Mouse (Mus musculus): ENCODE results near the gene Lrrn4cl. TPM values are rescaled to one million over a fixed set of nuclear protein-coding genes. Genes with fewer than 3 reads are reported as not detected.
"Not testable (repeated sequence)": the region's sequence is repeated elsewhere in the genome, so short reads cannot be mapped to it uniquely, and the experiment has no call there.

Gene Lrrn4cl
- polyA plus RNA-seq, 1 experiment from 2014 or later, result 1.4 TPM

DNA sequence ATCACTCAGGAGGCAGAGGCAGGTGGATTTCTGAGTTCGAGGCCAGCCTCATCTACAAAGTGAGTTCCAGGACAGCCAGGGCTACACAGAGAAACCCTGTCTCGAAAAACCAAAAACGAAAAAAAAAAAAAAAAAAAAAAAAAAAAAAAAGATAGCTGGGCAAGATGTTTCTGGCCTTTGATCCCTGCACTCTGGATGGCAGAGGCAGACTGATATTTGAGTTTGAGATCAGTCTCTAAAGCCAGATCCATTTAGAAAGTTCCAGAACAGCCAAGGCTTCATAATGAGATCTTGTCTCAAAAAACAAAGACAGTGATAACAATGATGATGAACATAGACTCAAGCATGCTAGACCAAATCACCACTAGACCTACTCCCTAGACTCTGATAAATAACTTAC, 19.8 kb downstream of the Lrrn4cl start:
- 87% methylated on average over 3 of the region's 3 CpGs for WGBS
- Histone ChIP-seq H3K36me3 (ENCODE audit: control insufficient read depth, insufficient read depth, low read length) (peaks cover 25% of the 10 kb centered on the region), H3K4me2 (ENCODE audit: low read length) (peak overlapping the region; percentile 59)
- not testable (repeated sequence) for H3K9me3 ChIP-seq (ENCODE audit: control insufficient read depth, low read length); H3K27ac ChIP-seq (ENCODE audit: low read depth); ATAC-seq (replicated peaks; ENCODE audit: low FRiP score, low TSS enrichment, low read depth); H3K27me3 ChIP-seq (replicated peaks; ENCODE audit: control insufficient read depth, insufficient read depth, low read length); H3K9ac ChIP-seq (ENCODE audit: low read length); H3K4me3 ChIP-seq (ENCODE audit: low read depth, low read length); H3K4me1 ChIP-seq (replicated peaks; ENCODE audit: control insufficient read depth, insufficient read depth, low read length); DNase-seq (ENCODE audit: low spot score)

DNA sequence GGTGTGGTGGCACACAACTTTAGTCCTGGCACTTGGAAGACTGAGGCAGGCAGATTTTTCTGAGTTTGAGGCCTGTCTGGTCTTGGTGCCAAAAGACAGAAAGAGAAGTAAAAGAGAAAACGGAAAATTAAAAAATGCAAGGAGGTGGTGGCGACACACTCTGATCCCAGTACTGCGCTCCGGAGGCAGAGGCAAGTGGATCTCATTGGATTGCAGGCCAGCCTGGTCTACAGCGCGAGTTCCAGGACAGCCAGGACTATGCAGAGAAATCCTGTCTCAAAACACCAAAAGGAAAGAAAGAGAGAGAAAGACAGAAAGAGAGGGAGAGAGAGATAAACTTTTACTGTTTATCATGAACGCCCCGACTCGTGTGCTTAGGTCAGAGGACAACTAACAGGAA, 20.3 kb downstream of the Lrrn4cl start:
- peaks cover 7% of the 10 kb centered on the region; the same call in 1 of the 2 replicates for H3K4me1 ChIP-seq (replicated peaks; ENCODE audit: control insufficient read depth, insufficient read depth, low read length)
- no peak for DNase-seq (ENCODE audit: low spot score)
- H3K36me3 ChIP-seq (ENCODE audit: control insufficient read depth, insufficient read depth, low read length), result peaks cover 30% of the 10 kb centered on the region
- no peaks in the 10 kb centered on the region for H3K27me3 ChIP-seq (replicated peaks; ENCODE audit: control insufficient read depth, insufficient read depth, low read length)
- peak; percentile 30 for ATAC-seq (replicated peaks; ENCODE audit: low FRiP score, low TSS enrichment, low read depth)
- no peaks in the 10 kb centered on the region for H3K9me3 ChIP-seq (ENCODE audit: control insufficient read depth, low read length)
- H3K9ac ChIP-seq (ENCODE audit: low read length), result peak overlapping the region; percentile 90
- peak overlapping the region; percentile 67 for H3K27ac ChIP-seq (ENCODE audit: low read depth)
- WGBS, result 52% methylated on average over 9 of the region's 9 CpGs
- peak overlapping the region; percentile 89 for H3K4me3 ChIP-seq (ENCODE audit: low read depth, low read length)
- H3K4me2 ChIP-seq (ENCODE audit: low read length), result peak overlapping the region; percentile 59

DNA sequence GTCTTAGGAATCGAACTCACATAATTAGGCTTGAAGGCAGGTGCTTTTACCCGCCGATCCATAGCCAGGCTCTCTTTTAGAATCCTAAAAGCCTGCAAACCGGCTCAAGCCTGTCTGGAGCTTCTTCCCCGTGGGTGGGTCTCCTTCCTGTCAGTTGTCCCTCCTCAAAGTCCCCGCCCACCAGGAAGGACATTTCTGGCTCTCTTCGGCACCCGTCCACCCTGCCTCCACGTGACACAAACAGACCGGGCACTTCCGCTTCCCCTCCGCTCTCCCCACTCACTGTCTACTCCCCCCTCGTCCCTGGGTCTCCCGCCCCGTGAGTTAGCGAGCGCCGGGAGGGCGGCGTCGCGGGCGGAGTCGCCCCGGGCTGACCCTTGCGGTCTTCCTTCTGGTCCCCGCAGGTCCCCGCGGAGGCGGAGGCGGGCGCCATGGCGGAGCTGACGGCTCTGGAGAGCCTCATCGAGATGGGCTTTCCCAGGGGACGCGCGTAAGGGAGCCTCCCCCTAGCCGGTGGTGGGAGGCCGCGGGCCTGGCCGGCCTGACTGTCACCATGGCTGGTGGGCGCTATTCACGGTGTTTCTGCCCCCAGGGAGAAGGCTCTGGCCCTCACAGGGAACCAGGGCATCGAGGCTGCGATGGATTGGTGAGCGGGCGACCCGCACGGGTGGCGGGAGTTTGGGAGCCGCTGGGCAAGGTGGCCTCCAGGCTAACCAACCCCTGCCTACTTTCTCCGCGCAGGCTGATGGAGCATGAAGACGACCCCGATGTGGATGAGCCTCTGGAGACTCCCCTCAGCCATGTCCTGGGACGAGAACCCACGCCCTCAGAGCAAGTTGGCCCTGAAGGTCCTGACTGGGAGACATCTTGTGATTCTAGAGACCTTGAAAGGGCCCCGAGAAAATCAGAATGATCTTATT, 21.0 kb downstream of the Lrrn4cl start, which contains the start of gene Ubxn1:
TSS of gene Ubxn1 (plus strand) at position 230 of the 920 bp plus-strand sequence.
- H3K36me3 ChIP-seq (ENCODE audit: control insufficient read depth, insufficient read depth, low read length), result peaks cover 36% of the 10 kb centered on the region
- peak; percentile 97 for ATAC-seq (replicated peaks; ENCODE audit: low FRiP score, low TSS enrichment, low read depth)
- peak within 1 kb of the TSS; percentile 71 for H3K27ac ChIP-seq (ENCODE audit: low read depth)
- no peaks in the 10 kb centered on the region for H3K9me3 ChIP-seq (ENCODE audit: control insufficient read depth, low read length)
- H3K4me2 ChIP-seq (ENCODE audit: low read length), result peak within 1 kb of the TSS; percentile 93
- H3K9ac ChIP-seq (ENCODE audit: low read length), result peak within 1 kb of the TSS; percentile 90
- under 1% methylated on average over 59 of the region's 59 CpGs for WGBS
- DNase-seq (ENCODE audit: low spot score), result peak; percentile 97
- H3K4me1 ChIP-seq (replicated peaks; ENCODE audit: control insufficient read depth, insufficient read depth, low read length), result peaks cover 7% of the 10 kb centered on the region; the same call in 1 of the 2 replicates
- H3K27me3 ChIP-seq (replicated peaks; ENCODE audit: control insufficient read depth, insufficient read depth, low read length), result no peaks in the 10 kb centered on the region
- H3K4me3 ChIP-seq (ENCODE audit: low read depth, low read length), result peak within 1 kb of the TSS; percentile 89

DNA sequence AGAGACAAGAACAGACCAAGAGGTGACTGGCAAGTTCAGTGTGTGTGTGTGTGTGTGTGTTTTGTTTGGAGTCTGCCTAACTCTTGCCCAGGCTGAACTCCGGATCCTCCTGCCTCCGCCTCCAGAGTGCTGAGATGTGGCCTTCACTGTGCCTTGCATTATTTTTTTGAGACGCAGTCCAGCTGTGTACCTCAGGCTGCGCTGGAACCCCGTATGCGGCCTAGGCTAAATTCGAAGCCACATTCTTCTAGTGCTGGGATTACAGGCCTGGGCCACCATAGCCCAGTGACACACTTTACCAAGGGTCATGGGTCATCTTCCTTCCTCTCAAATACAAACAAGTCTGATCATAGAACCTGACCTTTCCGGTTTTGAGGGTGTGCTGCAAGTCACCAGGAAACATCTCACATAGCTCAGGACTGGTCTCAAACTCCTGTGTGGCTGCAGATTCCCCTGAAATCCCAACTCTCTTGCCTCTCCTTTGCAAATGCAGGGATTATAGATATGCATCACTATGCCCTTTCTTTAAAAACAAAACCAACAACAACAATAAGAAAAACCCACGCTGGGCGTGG, 21.8 kb downstream of the Lrrn4cl start:
- H3K4me2 ChIP-seq (ENCODE audit: low read length), result peak overlapping the region; percentile 93
- peak overlapping the region; percentile 71 for H3K27ac ChIP-seq (ENCODE audit: low read depth)
- H3K9me3 ChIP-seq (ENCODE audit: control insufficient read depth, low read length), result no peaks in the 10 kb centered on the region
- H3K4me1 ChIP-seq (replicated peaks; ENCODE audit: control insufficient read depth, insufficient read depth, low read length), result peaks cover 7% of the 10 kb centered on the region; the same call in 1 of the 2 replicates
- no peak for DNase-seq (ENCODE audit: low spot score)
- H3K27me3 ChIP-seq (replicated peaks; ENCODE audit: control insufficient read depth, insufficient read depth, low read length), result no peaks in the 10 kb centered on the region
- 58% methylated on average over 10 of the region's 10 CpGs for WGBS
- no peak for ATAC-seq (replicated peaks; ENCODE audit: low FRiP score, low TSS enrichment, low read depth)
- H3K9ac ChIP-seq (ENCODE audit: low read length), result peak overlapping the region; percentile 90
- peak overlapping the region; percentile 89 for H3K4me3 ChIP-seq (ENCODE audit: low read depth, low read length)
- H3K36me3 ChIP-seq (ENCODE audit: control insufficient read depth, insufficient read depth, low read length), result peaks cover 44% of the 10 kb centered on the region

DNA sequence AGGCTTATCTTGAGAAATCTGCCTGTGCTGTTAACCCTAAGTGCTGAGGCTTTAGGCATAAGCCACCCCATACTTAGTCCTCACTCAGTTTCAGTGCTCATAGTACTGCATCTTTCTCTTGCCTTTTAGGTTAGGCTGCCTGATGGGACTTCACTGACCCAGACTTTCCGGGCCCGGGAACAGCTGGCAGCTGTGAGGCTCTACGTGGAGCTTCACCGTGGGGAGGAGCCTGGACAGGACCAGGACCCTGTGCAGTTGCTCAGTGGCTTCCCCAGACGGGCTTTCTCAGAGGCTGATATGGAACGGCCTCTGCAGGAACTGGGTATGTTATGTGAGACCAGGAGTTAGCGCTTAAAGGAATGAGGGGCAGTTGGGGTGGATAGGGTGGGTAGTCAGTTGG, 24.5 kb downstream of the Lrrn4cl start:
- Histone ChIP-seq H3K36me3 (ENCODE audit: control insufficient read depth, insufficient read depth, low read length) (peaks cover 53% of the 10 kb centered on the region), H3K4me3 (ENCODE audit: low read depth, low read length) (no peak overlapping the region), H3K9me3 (ENCODE audit: control insufficient read depth, low read length) (no peaks in the 10 kb centered on the region), H3K4me2 (ENCODE audit: low read length) (no peak overlapping the region), H3K27me3 (replicated peaks; ENCODE audit: control insufficient read depth, insufficient read depth, low read length) (no peaks in the 10 kb centered on the region), H3K9ac (ENCODE audit: low read length) (no peak overlapping the region), H3K4me1 (replicated peaks; ENCODE audit: control insufficient read depth, insufficient read depth, low read length) (peaks cover 10% of the 10 kb centered on the region), H3K27ac (ENCODE audit: low read depth) (no peak overlapping the region)
- ATAC-seq (replicated peaks; ENCODE audit: low FRiP score, low TSS enrichment, low read depth), result no peak
- 91% methylated on average over 7 of the region's 7 CpGs for WGBS
- no peak for DNase-seq (ENCODE audit: low spot score)

DNA sequence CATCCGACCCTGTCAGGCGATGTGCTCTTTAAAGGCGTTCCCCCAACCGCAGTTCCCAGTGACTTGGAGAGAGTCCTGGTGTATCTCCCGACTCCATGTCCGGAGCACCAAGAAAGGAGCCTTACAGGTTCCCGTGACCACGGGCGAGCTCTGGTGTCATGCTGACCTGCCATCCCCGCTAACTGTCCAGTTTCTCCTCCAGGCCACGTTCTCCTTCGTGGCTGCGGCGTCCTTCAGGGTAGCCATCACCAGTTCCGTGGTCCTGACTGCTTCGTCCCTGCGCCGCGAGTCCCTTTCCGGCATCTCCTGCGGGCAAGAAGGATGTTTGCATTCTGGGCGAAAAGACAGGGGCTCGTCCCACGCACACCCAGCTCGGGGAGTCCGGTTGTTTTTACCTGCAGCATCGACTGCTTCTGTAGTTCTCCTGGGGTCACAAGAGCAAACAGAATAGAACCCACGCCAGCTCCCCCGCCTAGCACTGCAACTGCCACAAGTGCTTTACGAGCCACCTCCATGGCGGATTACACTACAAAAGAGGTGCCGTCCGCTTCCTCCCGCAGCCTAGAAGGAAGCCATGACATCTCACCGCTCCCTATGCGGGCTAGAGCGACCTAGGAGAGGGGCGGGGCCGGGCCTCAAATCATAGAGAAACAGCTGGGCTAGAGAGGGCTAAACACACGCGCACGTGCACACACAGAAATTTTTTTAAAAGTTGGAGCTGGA, 29.9 kb downstream of the Lrrn4cl start, which contains the start of gene Uqcc3:
TSS of gene Uqcc3 (minus strand) at position 613 of the 723 bp plus-strand sequence.
- H3K4me2 ChIP-seq (ENCODE audit: low read length), result peak within 1 kb of the TSS; percentile 79
- DNase-seq (ENCODE audit: low spot score), result peak; percentile 88
- peaks cover 27% of the 10 kb centered on the region for H3K36me3 ChIP-seq (ENCODE audit: control insufficient read depth, insufficient read depth, low read length)
- H3K4me3 ChIP-seq (ENCODE audit: low read depth, low read length), result peak within 1 kb of the TSS; percentile 82
- peak within 1 kb of the TSS; percentile 81 for H3K27ac ChIP-seq (ENCODE audit: low read depth)
- H3K9me3 ChIP-seq (ENCODE audit: control insufficient read depth, low read length), result no peaks in the 10 kb centered on the region
- peak; percentile 95 for ATAC-seq (replicated peaks; ENCODE audit: low FRiP score, low TSS enrichment, low read depth)
- WGBS, result under 1% methylated on average over 42 of the region's 42 CpGs
- peak within 1 kb of the TSS; percentile 92 for H3K9ac ChIP-seq (ENCODE audit: low read length)
- peaks cover 3% of the 10 kb centered on the region for H3K4me1 ChIP-seq (replicated peaks; ENCODE audit: control insufficient read depth, insufficient read depth, low read length)
- H3K27me3 ChIP-seq (replicated peaks; ENCODE audit: control insufficient read depth, insufficient read depth, low read length), result no peaks in the 10 kb centered on the region

DNA sequence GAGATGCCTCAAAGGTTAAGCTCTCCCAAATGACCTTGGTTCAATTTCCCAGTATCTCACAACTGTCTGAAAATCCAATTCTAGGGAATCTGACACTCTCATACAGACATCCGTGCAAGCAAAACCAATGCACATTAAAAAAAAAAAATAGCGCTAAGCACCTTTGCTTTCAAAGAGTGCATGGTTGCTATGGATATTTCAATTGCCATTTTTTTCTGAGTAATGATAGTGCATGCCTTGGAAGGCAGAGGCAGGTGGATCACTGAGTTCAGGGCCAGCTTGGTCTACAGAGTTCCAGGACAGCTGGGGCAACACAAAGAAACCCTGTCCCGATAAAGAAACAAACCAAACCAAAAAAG, 30.4 kb downstream of the Lrrn4cl start:
- no peaks in the 10 kb centered on the region for H3K27me3 ChIP-seq (replicated peaks; ENCODE audit: control insufficient read depth, insufficient read depth, low read length)
- no peaks in the 10 kb centered on the region for H3K9me3 ChIP-seq (ENCODE audit: control insufficient read depth, low read length)
- ATAC-seq (replicated peaks; ENCODE audit: low FRiP score, low TSS enrichment, low read depth) (peak; percentile 12; the same call in 1 of the 2 replicates), DNase-seq (ENCODE audit: low spot score) (no peak)
- WGBS, result 14% methylated on average over 3 of the region's 3 CpGs
- peaks cover 22% of the 10 kb centered on the region for H3K36me3 ChIP-seq (ENCODE audit: control insufficient read depth, insufficient read depth, low read length)
- peak overlapping the region; percentile 92 for H3K9ac ChIP-seq (ENCODE audit: low read length)
- no peak overlapping the region for H3K27ac ChIP-seq (ENCODE audit: low read depth)
- H3K4me2 ChIP-seq (ENCODE audit: low read length), result peak overlapping the region; percentile 79
- peaks cover 3% of the 10 kb centered on the region for H3K4me1 ChIP-seq (replicated peaks; ENCODE audit: control insufficient read depth, insufficient read depth, low read length)
- H3K4me3 ChIP-seq (ENCODE audit: low read depth, low read length), result peak overlapping the region; percentile 82

DNA sequence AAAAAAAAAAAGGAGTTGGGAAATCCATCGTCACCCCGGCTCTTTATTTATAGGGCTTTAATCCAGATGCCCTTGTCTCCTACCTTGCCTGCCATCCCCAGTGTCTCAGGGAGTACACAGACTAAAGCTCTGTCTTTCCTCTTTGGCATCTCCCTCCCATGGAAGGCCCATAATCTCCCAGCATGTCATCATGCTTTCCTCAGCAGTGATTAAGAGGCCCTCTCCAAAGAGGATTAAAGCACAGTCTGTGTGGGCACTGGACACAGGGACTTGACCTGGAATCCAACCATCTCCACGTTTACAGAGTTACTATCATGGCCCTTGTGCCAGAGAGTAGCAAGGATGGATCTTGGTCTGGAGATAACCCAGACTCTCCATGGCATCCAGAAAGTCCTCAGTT, 33.0 kb downstream of the Lrrn4cl start, which contains the start of the genes Lbhd1 and Gm49403:
TSS of gene Lbhd1 (plus strand) at position 117 of the 400 bp plus-strand sequence.
TSS of gene Gm49403 (plus strand) at position 315 of the 400 bp plus-strand sequence.
- Histone ChIP-seq H3K4me3 (ENCODE audit: low read depth, low read length) (no peak within 1 kb of the TSS), H3K27me3 (replicated peaks; ENCODE audit: control insufficient read depth, insufficient read depth, low read length) (no peaks in the 10 kb centered on the region), H3K27ac (ENCODE audit: low read depth) (no peak within 1 kb of the TSS), H3K4me1 (replicated peaks; ENCODE audit: control insufficient read depth, insufficient read depth, low read length) (peaks cover 13% of the 10 kb centered on the region), H3K4me2 (ENCODE audit: low read length) (no peak within 1 kb of the TSS), H3K9ac (ENCODE audit: low read length) (no peak within 1 kb of the TSS), H3K9me3 (ENCODE audit: control insufficient read depth, low read length) (no peaks in the 10 kb centered on the region), H3K36me3 (ENCODE audit: control insufficient read depth, insufficient read depth, low read length) (peaks cover under 1% of the 10 kb centered on the region; the same call in 1 of the 2 replicates)
- WGBS, result 81% methylated on average over 3 of the region's 3 CpGs
- DNase-seq (ENCODE audit: low spot score) (no peak), ATAC-seq (replicated peaks; ENCODE audit: low FRiP score, low TSS enrichment, low read depth) (no peak)

Data from intestine, embryonic 14.5 days (tissue).